Mouse (Mus musculus) adrenal gland (tissue): ENCODE data around the gene Plin2.

Experiments
- intact Hi-C: fragments of 180-260 bp; cut with DNase I; formaldehyde crosslinking; loops from one replicate; pipeline ENCODE4 v1.15.1; 2025
- long read RNA-seq, 2 experiments: library from polyadenylated mRNA; unstranded; transcript quantifications; one replicate each; pipeline ENCODE4 v2.0.0; 2020; ENCODE audit warnings: borderline replicate concordance in 1 of 2; ENCODE audit not compliant: insufficient replicate concordance in 1 of 2

Plin2 gene
- long read RNA-seq, experiment 1, transcript Plin2-201 (8 exons, 1,888 nt): major isoform, 594 of 644 reads
- long read RNA-seq, experiment 1, partial matches to known transcripts: 16 of 644 reads
- long read RNA-seq, experiment 1, other reads (novel, unspliced or antisense): 31 of 644 reads
- long read RNA-seq, experiment 2, transcript Plin2-201 (8 exons, 1,888 nt): major isoform, 651 of 712 reads
- long read RNA-seq, experiment 2, transcript Plin2-202 (3 exons, 996 nt): minor isoform, 5 of 712 reads
- long read RNA-seq, experiment 2, partial matches to known transcripts: 18 of 712 reads
- long read RNA-seq, experiment 2, other reads (novel, unspliced or antisense): 37 of 712 reads

DNA sequence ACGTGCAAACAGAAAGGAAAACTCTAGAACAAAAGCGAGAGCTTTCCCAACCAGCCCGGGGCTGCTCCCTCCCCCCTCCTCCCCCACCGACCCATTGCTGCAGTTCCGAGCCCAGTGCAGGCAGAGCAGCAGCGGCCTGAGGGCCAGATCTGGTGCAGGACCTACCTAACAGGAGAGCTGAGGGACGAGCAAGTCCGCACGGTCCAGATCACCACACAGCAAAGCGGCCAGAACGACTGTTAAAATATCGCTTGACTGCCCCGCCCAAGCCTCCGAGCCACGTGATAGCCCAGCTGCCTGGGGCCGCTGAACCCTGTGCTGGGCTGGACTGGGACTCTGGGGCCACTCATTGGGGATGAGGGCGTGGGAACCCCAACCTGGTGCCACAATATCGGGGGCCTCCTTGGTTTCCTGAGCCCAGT is at the start of gene Plin2:
Plin2 (minus strand) TSS at position 281 of the 422 bp plus-strand sequence.
- intact Hi-C loops: no loop called here

GRCm38 (mm10) chr4:86718878-86719577 is 49.2 kb upstream of the Plin2 start:
- intact Hi-C loops: no loop called here

DNA sequence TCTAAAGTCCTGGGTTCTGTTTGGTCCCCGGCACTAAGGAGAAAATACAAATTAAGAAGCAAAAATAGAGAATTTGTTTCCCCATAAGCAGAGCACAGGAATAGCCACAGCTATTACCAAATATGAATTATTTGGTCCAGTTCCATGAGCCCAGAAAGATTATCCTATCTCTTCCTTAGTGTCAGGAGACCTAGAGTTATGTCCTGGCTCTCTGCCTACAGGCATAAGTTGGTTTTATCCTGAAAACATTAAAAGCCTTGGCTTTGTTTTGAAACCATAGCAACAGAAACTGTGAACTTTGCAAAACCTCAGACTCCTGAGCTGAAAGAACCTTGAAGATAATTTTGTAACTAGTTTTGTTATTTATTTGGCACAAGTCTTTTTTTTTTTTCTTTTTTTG is 47.3 kb upstream of the Plin2 start:
- intact Hi-C loops: no loop called here

DNA sequence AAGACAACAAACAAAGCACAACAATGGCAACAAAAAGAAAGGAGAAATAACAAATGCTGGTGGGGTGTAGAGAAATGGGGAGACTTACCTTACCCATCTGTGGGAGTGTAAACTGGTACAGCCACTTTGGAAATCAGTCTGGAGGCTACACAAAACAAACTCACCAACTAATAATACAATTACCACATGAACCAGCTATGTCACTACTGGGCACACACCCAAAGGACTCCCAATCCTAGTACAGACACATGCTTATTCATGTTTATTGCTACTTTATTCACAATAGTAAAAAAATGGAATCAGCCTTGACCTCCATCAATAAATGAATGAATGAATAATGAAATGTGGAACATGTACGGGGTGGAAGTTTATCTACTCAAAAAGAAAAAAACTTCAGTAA is 45.5 kb upstream of the Plin2 start:
- intact Hi-C loops: no loop called here

GRCm38 (mm10) chr4:86713518-86713917 is 43.7 kb upstream of the Plin2 start:
- intact Hi-C loops: loop anchor here (5.0 kb wide), 1 partner anchor 34 kb away; the partner anchor contains the start of gene Dennd4c

- intact Hi-C loops: loop anchor here (5.0 kb wide), 1 partner anchor 35 kb away; the partner anchor contains the start of gene Dennd4c
These were observed 42.9 kb upstream of the Plin2 start for GRCm38 (mm10) chr4:86712751-86713195.

DNA sequence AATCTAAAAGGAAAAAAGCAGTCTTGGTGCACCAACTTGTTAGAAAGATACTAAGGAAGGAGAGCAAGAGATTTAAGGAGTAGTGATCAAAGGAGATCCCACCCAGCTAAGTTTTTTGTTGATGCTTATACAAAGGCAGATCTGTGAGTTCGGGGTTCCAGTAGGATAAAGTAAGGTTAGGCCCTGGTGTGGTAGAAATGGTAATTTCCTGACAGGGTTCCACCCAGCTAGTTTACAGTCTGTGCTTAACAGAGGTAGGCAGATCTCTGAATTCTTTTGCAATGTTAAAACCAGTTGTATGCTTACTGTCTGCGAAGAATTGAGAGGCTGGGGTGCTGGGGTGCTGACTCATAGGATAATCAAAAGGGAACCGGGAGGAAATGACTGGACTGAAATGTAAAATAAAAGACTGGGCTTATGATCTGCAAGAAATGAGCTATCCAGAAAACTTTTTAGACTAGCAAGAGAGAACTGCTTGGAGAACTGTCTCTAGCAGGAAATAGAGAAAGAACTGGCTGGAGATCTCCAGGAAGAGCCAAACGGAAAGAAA is 40.9 kb upstream of the Plin2 start:
- intact Hi-C loops: loop anchor here (5.0 kb wide), 1 partner anchor 37 kb away; the partner anchor contains the start of gene Dennd4c

- intact Hi-C loops: loop anchor here (5.0 kb wide), 1 partner anchor 37 kb away; the partner anchor contains the start of gene Dennd4c
These were observed 40.3 kb upstream of the Plin2 start for GRCm38 (mm10) chr4:86710034-86710650.

DNA sequence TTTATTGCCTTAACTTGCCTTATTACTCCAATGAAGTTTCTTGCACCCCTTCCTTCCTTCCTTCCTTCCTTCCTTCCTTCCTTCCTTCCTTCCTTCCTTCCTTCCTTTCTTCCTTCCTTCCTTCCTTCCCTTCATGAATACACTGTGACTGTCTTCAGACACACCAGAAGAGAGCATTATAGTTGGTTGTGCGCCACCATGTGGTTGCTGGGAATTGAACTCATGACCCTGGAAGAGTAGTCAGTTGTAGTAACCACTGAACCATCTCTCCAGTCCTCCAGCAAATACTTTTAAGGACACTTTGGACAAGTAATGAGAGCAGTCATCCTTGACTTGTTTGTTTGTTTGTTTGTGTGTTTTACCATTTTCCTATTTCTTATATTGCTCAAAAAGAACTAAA is 38.9 kb upstream of the Plin2 start:
- intact Hi-C loops: no loop called here

- intact Hi-C loops: no loop called here
These were observed 29.5 kb upstream of the Plin2 start for GRCm38 (mm10) chr4:86699161-86699865.

- intact Hi-C loops: no loop called here
These were observed 27.0 kb upstream of the Plin2 start for GRCm38 (mm10) chr4:86696890-86697289.

- intact Hi-C loops: loop anchor here (2.0 kb wide), 1 partner anchor 120 kb away; the partner anchor contains the start of gene Rraga
These were observed 25.2 kb upstream of the Plin2 start for GRCm38 (mm10) chr4:86695081-86695480.

- intact Hi-C loops: no loop called here
These were observed 23.1 kb upstream of the Plin2 start for GRCm38 (mm10) chr4:86692931-86693330.

- intact Hi-C loops: no loop called here
These were observed 21.4 kb upstream of the Plin2 start for GRCm38 (mm10) chr4:86691290-86691689.

DNA sequence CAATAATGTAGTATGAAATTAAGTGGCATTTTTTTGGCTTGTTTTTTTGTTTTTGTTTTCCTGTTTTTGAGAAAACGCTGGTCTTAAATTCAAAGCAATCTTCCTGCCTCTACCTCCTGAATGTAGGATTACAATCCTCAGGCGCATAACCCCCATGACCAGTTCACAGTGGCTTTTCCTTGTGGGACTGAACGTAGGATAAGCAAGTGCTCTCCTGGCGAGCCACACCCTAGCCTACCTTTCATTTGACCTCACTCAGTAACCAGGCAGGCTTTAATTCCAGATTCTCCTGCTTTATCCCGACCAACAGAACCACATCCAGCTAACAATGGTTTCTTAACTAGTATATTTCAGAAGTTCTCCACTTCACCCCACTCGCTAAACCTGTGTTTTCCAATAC is 20.9 kb upstream of the Plin2 start:
- intact Hi-C loops: no loop called here

GRCm38 (mm10) chr4:86690194-86690593 is 20.3 kb upstream of the Plin2 start:
- intact Hi-C loops: no loop called here

GRCm38 (mm10) chr4:86689056-86689735 is 19.3 kb upstream of the Plin2 start:
- intact Hi-C loops: no loop called here

DNA sequence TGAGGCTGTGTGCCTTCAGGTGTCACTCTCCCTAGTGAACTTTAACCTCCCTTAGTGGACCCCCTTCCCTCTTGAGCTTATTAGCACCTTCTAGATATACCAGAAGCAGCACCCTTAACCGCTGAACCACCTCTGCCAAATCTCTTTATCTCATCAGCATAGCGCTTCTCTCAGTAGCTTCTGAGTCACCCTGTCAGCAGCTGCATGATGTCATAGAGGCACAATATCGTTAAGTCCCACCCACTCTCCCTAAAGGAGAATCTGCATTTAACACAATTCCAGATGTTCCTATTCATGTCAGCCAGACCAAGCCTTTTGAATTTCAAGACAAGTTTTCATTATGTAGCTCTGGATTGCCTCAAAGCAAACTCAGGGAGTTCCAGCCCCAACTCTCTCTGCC is 16.7 kb upstream of the Plin2 start:
- intact Hi-C loops: no loop called here

DNA sequence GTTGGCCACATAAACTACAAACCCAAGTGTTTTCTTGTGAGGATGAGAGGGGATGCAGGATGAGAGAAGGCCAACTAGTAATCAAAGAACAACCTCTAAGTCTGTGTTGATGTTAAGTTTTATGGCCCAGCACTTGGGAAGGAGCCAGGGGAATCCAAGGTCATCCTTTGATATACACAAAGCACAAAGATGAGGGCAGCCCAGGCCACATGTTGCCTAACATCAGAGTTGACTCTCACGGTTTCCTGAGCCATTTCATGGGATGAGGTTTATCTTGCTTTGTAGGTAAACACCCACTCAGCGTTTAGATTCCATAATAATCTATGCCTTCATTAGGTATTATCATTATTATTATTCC is 16.1 kb upstream of the Plin2 start:
- intact Hi-C loops: no loop called here

DNA sequence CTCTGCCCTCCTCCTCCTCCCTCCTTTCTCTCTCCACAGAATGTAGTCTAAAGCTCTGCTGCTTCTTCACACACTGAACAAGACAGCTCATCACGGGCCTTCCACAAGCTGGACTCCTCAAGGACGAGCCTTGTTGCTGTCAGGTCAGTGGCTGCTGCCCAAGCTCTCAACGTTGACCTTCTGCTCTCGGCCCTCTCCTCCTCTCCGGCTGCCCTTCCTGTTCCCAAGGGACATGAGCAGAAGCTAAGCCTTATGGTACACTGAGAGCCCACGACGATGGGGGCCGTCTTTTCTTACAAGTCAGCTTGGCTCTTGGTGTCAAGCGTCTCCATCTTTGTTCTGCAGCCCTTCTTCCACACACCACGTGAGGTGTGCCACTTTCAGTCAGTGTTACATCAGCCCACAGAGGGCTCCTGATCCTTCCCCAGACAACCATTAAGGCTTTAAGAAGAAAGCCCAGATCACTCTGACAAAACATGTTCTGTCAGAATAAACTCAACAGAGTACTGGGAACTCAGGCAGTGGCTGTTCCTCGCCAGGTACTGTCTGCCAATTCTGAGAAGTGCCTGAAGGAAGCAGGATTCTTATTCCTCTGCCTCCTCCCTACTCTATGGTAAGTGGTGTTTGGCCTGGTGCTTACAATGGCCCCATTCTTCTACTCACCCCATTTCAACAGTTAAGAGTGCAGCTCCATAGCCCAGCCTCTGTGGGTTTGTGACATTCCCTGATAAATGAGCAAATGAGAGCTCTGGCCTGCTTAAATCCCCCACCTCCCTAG is 15.6 kb upstream of the Plin2 start:
- intact Hi-C loops: no loop called here
